Mouse (Mus musculus) gastrocnemius, postnatal 36 days (tissue): ENCODE measurements around the gene Yap1. TPM values are rescaled to one million over a fixed set of nuclear protein-coding genes. Genes with fewer than 3 reads are reported as not detected.

Source experiments
- total RNA-seq, 2 experiments: library from RNA; stranded (reverse); gene quantifications; 2 replicates each; pipeline ENCODE4 v1.2.3; 2021

Yap1 gene
- total RNA-seq, 2 experiments from 2014 or later: 30.8 to 34.9 TPM

Other genes starting within 250 kb of the Yap1 start
- 10 to 100 TPM; 17.2 to 21.2 TPM for gene Tmem123, start 240.6 kb downstream of the Yap1 start, total RNA-seq
- gene Birc2, start 167.5 kb downstream of the Yap1 start, total RNA-seq: 10 to 100 TPM; 18.1 to 21.0 TPM
- 1 to 10 TPM; 5.0 to 5.3 TPM for gene Birc3, start 131.4 kb downstream of the Yap1 start, total RNA-seq
- under 1 TPM; 0.26 to 0.37 TPM for gene Cfap300, start 38.2 kb upstream of the Yap1 start, total RNA-seq
- under 1 TPM; 0.42 to 0.97 TPM for gene Cep126, start 129.7 kb upstream of the Yap1 start, total RNA-seq